Mouse (Mus musculus): ENCODE results near the gene Myoz2. TPM values are rescaled to one million over a fixed set of nuclear protein-coding genes. Genes with fewer than 3 reads are reported as not detected.

The Myoz2 gene
- 0.16 and 0.25 TPM in 2 replicates for polyA plus RNA-seq (2012; rRNA removed)

DNA sequence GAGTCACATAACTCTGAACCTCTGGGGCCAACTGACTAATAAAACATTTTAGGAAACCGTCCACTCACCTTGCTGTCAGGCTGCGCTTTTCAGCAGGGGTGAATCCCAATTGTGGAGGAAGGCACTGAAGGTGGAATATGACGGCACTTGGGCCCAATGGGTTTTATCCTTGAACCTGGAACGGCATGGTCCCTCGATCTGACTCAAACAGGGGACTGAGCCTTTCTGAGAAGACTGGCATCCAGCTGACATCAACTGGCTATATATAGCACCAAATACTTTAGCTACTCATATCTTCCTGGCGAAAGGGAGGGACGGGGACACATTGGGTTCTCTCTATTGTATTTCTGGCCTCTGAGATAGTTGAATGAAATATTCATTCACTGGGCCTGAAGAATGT, at the start of gene Myoz2:
Gene Myoz2 (minus strand): TSS at position 264 of the 400 bp plus-strand sequence.
- no peak for DNase-seq (ENCODE audit: low read depth)
- no peak for TF ChIP-seq POLR2A (IDR thresholded peaks at IDR 0.05; ENCODE audit: borderline replicate concordance, extremely low read depth, insufficient read depth, insufficient read length, poor library complexity, severe bottlenecking)
- no peak for TF ChIP-seq CTCF (IDR thresholded peaks at IDR 0.05; ENCODE audit: borderline replicate concordance, extremely low read depth, insufficient read depth, insufficient read length)

DNA sequence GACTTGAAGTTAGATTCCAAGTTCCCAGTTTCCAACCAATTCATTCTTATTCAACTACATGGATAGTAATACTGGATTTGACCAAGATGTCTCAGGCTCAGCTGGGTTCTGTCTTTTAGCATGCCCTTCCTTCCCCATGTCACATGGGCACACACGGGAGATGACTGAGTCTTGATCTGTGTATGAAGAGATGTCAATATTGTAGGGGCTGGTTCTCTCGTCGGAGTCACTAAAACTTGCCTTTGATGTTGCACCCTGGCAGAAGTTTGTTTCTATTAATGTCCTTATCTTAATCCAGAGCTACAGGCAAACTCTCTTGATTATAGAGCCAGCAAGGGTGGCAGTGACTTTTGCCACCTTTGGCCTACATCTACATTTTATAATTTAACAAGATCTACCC, 46.9 kb upstream of the Myoz2 start:
- TF ChIP-seq POLR2A (IDR thresholded peaks at IDR 0.05; ENCODE audit: borderline replicate concordance, extremely low read depth, insufficient read depth, insufficient read length, poor library complexity, severe bottlenecking) (no peak), CTCF (IDR thresholded peaks at IDR 0.05; ENCODE audit: borderline replicate concordance, extremely low read depth, insufficient read depth, insufficient read length) (no peak)
- no peak for DNase-seq (ENCODE audit: low read depth)

DNA sequence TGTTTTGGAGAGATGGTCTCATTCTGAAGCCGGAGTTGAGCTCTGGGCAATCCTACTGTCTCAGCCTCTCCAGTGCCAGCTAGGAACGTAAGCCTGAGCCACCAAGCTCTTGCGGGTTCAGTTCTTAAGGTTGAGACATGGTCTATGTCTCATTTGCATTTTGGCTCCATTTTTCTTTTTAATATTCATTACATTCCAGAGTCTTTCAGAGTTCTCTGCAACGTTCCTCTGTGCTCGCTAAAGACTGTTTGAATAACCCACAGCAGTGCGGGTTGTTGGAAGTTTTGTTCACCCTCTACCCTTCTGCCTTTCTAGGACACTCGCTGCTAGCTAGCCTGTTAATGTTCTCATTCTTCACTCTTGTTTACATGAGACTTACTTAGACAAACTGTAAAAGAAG, 46.1 kb upstream of the Myoz2 start:
- TF ChIP-seq CTCF (IDR thresholded peaks at IDR 0.05; ENCODE audit: borderline replicate concordance, extremely low read depth, insufficient read depth, insufficient read length) (no peak), POLR2A (IDR thresholded peaks at IDR 0.05; ENCODE audit: borderline replicate concordance, extremely low read depth, insufficient read depth, insufficient read length, poor library complexity, severe bottlenecking) (no peak)
- DNase-seq (ENCODE audit: low read depth): peak; percentile 51

DNA sequence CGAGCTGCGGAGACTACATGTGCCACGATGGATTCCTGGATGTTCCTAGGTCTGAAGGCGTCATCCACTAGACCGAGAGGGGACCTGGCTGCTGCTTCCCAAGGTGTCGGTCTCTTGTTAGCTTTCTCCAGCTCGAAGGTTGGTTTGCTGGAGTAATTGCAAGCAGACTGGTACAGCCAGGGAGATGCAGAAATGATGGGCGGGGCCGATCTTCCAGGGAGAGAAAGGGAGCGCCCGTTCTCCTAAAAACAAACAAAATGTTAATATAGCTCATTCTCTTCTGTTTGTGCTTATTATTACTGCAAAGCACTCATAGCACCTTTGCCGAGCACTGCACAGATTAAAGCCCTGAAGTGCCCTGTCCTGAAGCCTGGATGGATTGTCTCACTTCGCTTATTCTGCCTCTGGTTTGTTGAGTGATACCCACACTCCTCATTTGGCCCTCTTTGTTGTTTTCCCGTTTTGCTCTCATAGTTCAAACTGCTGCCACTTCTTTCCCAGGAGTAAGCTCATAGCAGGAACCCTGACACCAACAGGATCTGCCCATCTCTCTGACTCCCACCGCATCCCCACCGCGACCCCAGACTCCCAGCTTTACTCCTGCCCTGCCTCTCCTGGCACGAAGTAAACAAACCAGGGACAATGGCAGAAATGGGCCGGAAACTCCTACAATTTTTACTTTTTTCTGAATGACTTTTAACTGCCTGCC, 45.4 kb upstream of the Myoz2 start:
- no peak for TF ChIP-seq CTCF (IDR thresholded peaks at IDR 0.05; ENCODE audit: borderline replicate concordance, extremely low read depth, insufficient read depth, insufficient read length)
- no peak for TF ChIP-seq POLR2A (IDR thresholded peaks at IDR 0.05; ENCODE audit: borderline replicate concordance, extremely low read depth, insufficient read depth, insufficient read length, poor library complexity, severe bottlenecking)
- no peak for DNase-seq (ENCODE audit: low read depth)

DNA sequence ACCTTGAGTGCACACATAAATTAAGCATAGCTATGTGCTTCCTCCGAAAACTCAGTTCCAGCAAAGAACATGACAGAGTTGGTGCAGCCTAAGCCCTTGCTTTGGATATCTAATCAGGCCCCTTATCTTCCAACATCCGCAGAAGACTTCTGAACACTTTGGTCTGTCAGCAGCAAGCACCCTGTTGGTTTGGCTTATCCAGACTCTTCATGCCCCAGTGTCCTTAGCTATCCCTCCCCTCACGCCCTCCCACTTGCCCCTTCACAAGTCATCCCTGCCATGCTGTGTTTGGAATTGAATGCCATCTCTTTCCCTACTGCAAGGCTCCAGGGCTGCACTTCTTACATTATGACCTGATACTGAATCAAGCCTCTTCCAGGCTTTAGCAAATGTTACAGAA, 40.9 kb upstream of the Myoz2 start:
- DNase-seq (ENCODE audit: low read depth): no peak
- TF ChIP-seq POLR2A (IDR thresholded peaks at IDR 0.05; ENCODE audit: borderline replicate concordance, extremely low read depth, insufficient read depth, insufficient read length, poor library complexity, severe bottlenecking) (no peak), CTCF (IDR thresholded peaks at IDR 0.05; ENCODE audit: borderline replicate concordance, extremely low read depth, insufficient read depth, insufficient read length) (no peak)

DNA sequence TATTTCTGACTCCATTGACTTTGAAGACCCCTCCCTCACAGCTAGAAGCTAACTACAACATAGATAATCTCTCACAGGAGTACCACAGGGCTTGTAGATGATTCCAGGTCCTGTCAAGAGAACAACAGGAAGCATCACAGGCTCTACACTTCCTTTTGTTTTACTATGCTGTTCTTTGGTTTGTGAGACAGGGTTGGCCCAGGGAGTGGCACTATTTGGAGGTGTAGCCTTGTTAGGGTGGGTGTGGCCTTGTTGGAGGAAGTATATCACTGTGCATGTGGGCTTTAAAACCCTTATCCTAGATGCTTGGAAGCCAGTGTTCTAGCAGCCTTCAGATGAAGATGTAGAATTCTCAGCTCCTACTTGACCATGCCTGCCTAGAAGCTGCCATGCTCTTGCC, 40.2 kb upstream of the Myoz2 start:
- no peak for DNase-seq (ENCODE audit: low read depth)
- TF ChIP-seq CTCF (IDR thresholded peaks at IDR 0.05; ENCODE audit: borderline replicate concordance, extremely low read depth, insufficient read depth, insufficient read length) (no peak), POLR2A (IDR thresholded peaks at IDR 0.05; ENCODE audit: borderline replicate concordance, extremely low read depth, insufficient read depth, insufficient read length, poor library complexity, severe bottlenecking) (no peak)

DNA sequence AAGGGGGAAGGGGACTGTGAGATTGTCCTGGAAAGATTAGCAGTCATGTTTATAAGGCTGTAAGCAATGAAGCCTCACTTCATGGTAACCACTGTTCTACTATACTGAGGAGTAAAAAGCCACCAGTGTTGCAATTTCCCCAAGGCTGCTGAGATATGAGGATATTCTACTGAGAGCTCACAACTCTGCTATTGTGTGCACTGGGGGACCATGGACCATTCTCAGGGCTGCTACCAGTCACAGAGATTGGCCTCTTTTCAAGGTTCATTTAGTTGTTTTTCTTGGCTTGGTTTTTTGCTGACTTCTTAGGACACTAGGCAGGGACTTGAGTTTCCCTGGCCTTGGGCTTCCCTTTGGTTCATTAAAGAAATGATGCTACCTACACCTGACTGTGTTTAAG, 38.5 kb upstream of the Myoz2 start:
- DNase-seq (ENCODE audit: low read depth): no peak
- TF ChIP-seq POLR2A (IDR thresholded peaks at IDR 0.05; ENCODE audit: borderline replicate concordance, extremely low read depth, insufficient read depth, insufficient read length, poor library complexity, severe bottlenecking) (no peak), CTCF (IDR thresholded peaks at IDR 0.05; ENCODE audit: borderline replicate concordance, extremely low read depth, insufficient read depth, insufficient read length) (no peak)

DNA sequence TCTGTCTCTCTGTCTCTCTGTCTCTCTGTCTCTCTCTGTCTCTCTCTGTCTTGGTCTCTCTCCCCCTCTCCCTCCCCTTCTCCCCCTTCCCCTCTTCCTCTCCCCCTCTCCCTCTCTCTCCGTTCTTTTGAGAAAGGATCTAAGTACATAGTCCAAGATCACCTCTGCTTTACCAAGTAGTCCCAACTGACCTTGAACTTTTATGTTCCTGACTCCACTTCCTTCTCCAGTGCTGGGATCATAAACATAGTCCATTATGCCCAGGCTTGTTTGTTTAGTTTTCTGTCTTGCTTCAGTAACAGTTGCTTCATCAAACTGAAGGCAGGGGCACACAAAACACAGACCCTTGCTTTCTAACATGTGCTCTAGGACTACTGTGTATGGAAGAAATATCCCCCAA, 37.7 kb upstream of the Myoz2 start:
- DNase-seq (ENCODE audit: low read depth): no peak
- no peak for TF ChIP-seq CTCF (IDR thresholded peaks at IDR 0.05; ENCODE audit: borderline replicate concordance, extremely low read depth, insufficient read depth, insufficient read length)

DNA sequence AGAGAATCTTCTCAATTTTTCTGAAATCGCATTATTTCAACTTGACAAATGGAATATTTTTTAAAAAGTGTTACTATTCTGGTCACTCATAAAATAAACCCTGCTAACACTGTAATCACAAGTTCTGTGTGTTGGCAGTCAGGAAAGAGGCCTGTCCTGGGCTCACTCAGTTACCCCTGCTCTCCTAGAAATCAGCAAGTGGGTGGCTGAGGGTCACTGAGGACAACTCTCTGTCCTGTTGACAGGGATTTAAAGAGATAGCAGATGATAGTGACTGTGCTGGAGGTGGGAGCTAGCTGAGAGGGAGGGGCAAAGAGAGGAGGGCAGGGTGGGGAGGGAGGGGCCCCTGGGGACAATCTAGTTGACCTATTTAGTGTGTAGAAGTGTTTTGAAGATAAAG, 36.2 kb upstream of the Myoz2 start:
- TF ChIP-seq CTCF (IDR thresholded peaks at IDR 0.05; ENCODE audit: borderline replicate concordance, extremely low read depth, insufficient read depth, insufficient read length) (no peak), POLR2A (IDR thresholded peaks at IDR 0.05; ENCODE audit: borderline replicate concordance, extremely low read depth, insufficient read depth, insufficient read length, poor library complexity, severe bottlenecking) (no peak)
- DNase-seq (ENCODE audit: low read depth): no peak

DNA sequence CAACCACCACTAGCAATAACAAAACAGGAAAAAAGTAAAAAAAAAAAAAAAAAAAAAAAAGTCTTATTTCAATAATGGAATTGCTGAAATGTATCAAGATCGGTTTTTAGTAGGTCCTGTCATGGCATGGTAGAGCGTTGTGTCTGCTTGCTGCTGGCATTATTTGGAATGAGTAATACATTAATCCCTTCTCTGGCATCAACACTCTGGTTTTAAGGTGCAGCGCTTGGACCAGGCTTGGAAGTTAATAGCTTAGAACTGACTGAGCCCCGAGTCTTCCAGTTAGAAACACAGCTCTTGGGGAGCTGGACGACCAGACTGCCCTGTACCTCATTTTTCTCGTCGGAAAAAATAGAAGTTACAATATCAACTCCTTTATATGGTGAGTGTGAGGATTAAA, 32.0 kb upstream of the Myoz2 start:
- TF ChIP-seq POLR2A (IDR thresholded peaks at IDR 0.05; ENCODE audit: borderline replicate concordance, extremely low read depth, insufficient read depth, insufficient read length, poor library complexity, severe bottlenecking): no peak
- TF ChIP-seq CTCF (IDR thresholded peaks at IDR 0.05; ENCODE audit: borderline replicate concordance, extremely low read depth, insufficient read depth, insufficient read length): no peak
- DNase-seq (ENCODE audit: low read depth): no peak

DNA sequence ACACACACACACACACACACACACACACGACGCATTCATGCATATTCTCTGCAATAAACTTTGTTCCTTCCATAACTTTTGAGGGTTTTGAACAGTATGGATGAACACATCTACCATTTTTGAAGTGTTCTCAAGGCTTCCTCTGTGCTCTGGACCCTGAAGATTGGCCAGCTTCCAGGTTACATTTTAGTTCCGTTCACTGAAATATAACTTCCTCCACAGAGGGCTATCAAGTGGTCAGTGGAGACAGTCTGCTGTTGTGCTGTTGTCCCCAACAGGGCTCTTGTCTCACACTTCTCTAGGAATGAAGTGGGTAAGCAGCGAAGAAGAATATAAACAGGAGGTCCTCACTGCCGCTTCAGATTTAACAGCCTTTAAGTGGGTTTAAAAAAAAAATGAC, 30.7 kb upstream of the Myoz2 start:
- no peak for DNase-seq (ENCODE audit: low read depth)
- no peak for TF ChIP-seq POLR2A (IDR thresholded peaks at IDR 0.05; ENCODE audit: borderline replicate concordance, extremely low read depth, insufficient read depth, insufficient read length, poor library complexity, severe bottlenecking)

DNA sequence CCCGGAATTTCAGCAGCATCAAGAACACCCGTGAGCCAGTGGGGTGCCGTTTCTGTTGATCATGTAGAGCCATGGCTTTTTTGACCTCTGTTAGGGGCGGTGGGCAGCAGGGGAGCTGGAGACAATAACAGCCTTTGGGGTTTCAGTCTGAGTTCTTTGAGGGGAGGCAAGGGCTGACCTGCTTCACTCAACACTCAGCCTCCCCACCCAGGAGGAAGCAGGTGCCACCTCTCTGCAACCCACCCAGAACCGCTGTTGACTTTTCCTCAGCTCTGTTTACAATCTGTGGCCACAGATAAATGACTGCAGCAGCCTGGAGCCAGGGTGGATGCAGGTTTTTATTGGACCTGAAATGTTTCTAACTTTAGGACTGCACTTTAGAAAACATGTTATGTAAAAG, 29.4 kb upstream of the Myoz2 start:
- TF ChIP-seq POLR2A (IDR thresholded peaks at IDR 0.05; ENCODE audit: borderline replicate concordance, extremely low read depth, insufficient read depth, insufficient read length, poor library complexity, severe bottlenecking): no peak
- TF ChIP-seq CTCF (IDR thresholded peaks at IDR 0.05; ENCODE audit: borderline replicate concordance, extremely low read depth, insufficient read depth, insufficient read length): no peak
- no peak for DNase-seq (ENCODE audit: low read depth)

Measured in brain, embryonic 14.5 days (tissue).